Mouse (Mus musculus) MEL (cell line): Measurements from ENCODE around the gene Fosl1. TPM values are rescaled to one million over a fixed set of nuclear protein-coding genes. Genes with fewer than 3 reads are reported as not detected.

Source experiments
- DNase-seq: peaks from one replicate; pipeline ENCODE4 v3.0.0; 2011; ENCODE audit warnings: low read depth, low spot score
- H3K27ac ChIP-seq: 2 replicates; pipeline ENCODE4 v1.5.1; 2012; ENCODE audit warnings: low read depth, mild to moderate bottlenecking, control low read depth, low read length, moderate library complexity; ENCODE audit not compliant: control insufficient read depth
- H3K27me3 ChIP-seq, 2 experiments: fragments of 150-350 bp in 1 of 2; sonication (generic) in 1 of 2; 2 replicates each; pipeline ENCODE4 v1.6.1; 2012; ENCODE audit warnings: low read length in 2 of 2, mild to moderate bottlenecking in 2 of 2, improper control_type of control experiment in 1 of 2, moderate library complexity in 1 of 2; ENCODE audit not compliant: insufficient read depth in 2 of 2, control insufficient read depth in 1 of 2
- H3K36me3 ChIP-seq, 2 experiments: 2 replicates each; pipeline ENCODE4 v1.6.1; 2012 to 2014; ENCODE audit warnings: low read length in 2 of 2, improper control_type of control experiment in 1 of 2, inconsistent platforms in 1 of 2, mild to moderate bottlenecking in 1 of 2; ENCODE audit not compliant: insufficient read depth in 2 of 2, control insufficient read depth in 1 of 2
- H3K4me1 ChIP-seq, 2 experiments: fragments of 150-350 bp in 1 of 2; sonication (generic) in 1 of 2; 2 replicates each; pipeline ENCODE4 v1.6.1; 2012; ENCODE audit warnings: low read length in 2 of 2, improper control_type of control experiment in 1 of 2, mild to moderate bottlenecking in 1 of 2; ENCODE audit not compliant: insufficient read depth in 2 of 2, control insufficient read depth in 1 of 2
- H3K4me3 ChIP-seq, 2 experiments: fragments of 150-350 bp in 1 of 2; sonication (generic) in 1 of 2; 2 replicates each; pipeline ENCODE4 v1.5.1; 2012; ENCODE audit warnings: low read depth in 2 of 2, low read length in 2 of 2, mild to moderate bottlenecking in 2 of 2, moderate library complexity in 2 of 2, control low read depth in 1 of 2, improper control_type of control experiment in 1 of 2; ENCODE audit not compliant: control insufficient read depth in 1 of 2, insufficient read depth in 1 of 2
- H3K79me2 ChIP-seq: 2 replicates; pipeline ENCODE4 v1.6.1; 2012; ENCODE audit warnings: mild to moderate bottlenecking, low read length, moderate library complexity; ENCODE audit not compliant: control insufficient read depth, poor library complexity, insufficient read depth
- H3K9ac ChIP-seq: 2 replicates; pipeline ENCODE4 v1.6.1; 2012; ENCODE audit warnings: low read depth, mild to moderate bottlenecking, control low read depth, low read length, moderate library complexity; ENCODE audit not compliant: control insufficient read depth, poor library complexity, severe bottlenecking
- H3K9me3 ChIP-seq: fragments of 150-350 bp; sonication (generic); replicated peaks from 2 replicates; pipeline ENCODE4 v1.6.1; 2012; ENCODE audit warnings: mild to moderate bottlenecking, low read length, improper control_type of control experiment, moderate library complexity; ENCODE audit not compliant: insufficient read depth
- BHLHE40 ChIP-seq: IDR thresholded peaks from 2 replicates; pipeline ENCODE4 v1.6.1; 2012; ENCODE audit warnings: low read depth, mild to moderate bottlenecking, inconsistent platforms, low read length, improper control_type of control experiment, borderline replicate concordance
- CTCF ChIP-seq, 3 experiments: IDR thresholded peaks in 2 of 3; conservative IDR thresholded peaks in 1 of 3; 2 replicates each; pipeline ENCODE4 v1.5.1; 2011 to 2012; ENCODE audit warnings: low read length in 3 of 3, low read depth in 2 of 3, mild to moderate bottlenecking in 2 of 3, improper control_type of control experiment in 1 of 3, inconsistent platforms in 1 of 3, mixed read lengths in 1 of 3, moderate library complexity in 1 of 3; ENCODE audit not compliant: control insufficient read depth in 1 of 3, insufficient read depth in 1 of 3, poor library complexity in 1 of 3, severe bottlenecking in 1 of 3
- E2F4 ChIP-seq: IDR thresholded peaks from 2 replicates; pipeline ENCODE4 v1.6.1; 2011; ENCODE audit warnings: low read depth, low read length, improper control_type of control experiment, borderline replicate concordance
- ELF1 ChIP-seq: IDR thresholded peaks from 2 replicates; pipeline ENCODE4 v1.6.1; 2014; ENCODE audit warnings: low read depth, mild to moderate bottlenecking, inconsistent platforms, low read length, improper control_type of control experiment, moderate library complexity
- JUND ChIP-seq: IDR thresholded peaks from 2 replicates; pipeline ENCODE4 v1.6.1; 2011; ENCODE audit warnings: low read depth, mild to moderate bottlenecking, improper control_type of control experiment, low read length
- KAT2A ChIP-seq: conservative IDR thresholded peaks from 2 replicates; pipeline ENCODE4 v1.6.1; 2012; ENCODE audit warnings: low read depth, low read length, improper control_type of control experiment, inconsistent platforms
- MAFK ChIP-seq: IDR thresholded peaks from 2 replicates; pipeline ENCODE4 v1.6.1; 2011; ENCODE audit warnings: low read depth, mild to moderate bottlenecking, low read length, improper control_type of control experiment, borderline replicate concordance
- MAZ ChIP-seq: IDR thresholded peaks from 2 replicates; pipeline ENCODE4 v1.6.1; 2012; ENCODE audit warnings: low read depth, mild to moderate bottlenecking, inconsistent platforms, low read length, improper control_type of control experiment
- MXI1 ChIP-seq: IDR thresholded peaks from 2 replicates; pipeline ENCODE4 v1.6.1; 2011; ENCODE audit warnings: mild to moderate bottlenecking, low read depth, low read length, improper control_type of control experiment
- MYB ChIP-seq: IDR thresholded peaks from 2 replicates; pipeline ENCODE4 v1.6.1; 2011; ENCODE audit warnings: mild to moderate bottlenecking, low read depth, low read length, improper control_type of control experiment
- MYC ChIP-seq: IDR thresholded peaks from 2 replicates; pipeline ENCODE4 v1.6.1; 2011; ENCODE audit warnings: low read depth, mild to moderate bottlenecking, low read length, improper control_type of control experiment, moderate library complexity
- POLR2A ChIP-seq, 2 experiments: IDR thresholded peaks; 2 replicates each; pipeline ENCODE4 v1.6.1; 2011 to 2012; ENCODE audit warnings: low read length in 2 of 2, mild to moderate bottlenecking in 2 of 2, control low read depth in 1 of 2, improper control_type of control experiment in 1 of 2, low read depth in 1 of 2, moderate library complexity in 1 of 2; ENCODE audit not compliant: control insufficient read depth in 1 of 2, insufficient read depth in 1 of 2, poor library complexity in 1 of 2
- POLR2AphosphoS2 ChIP-seq: IDR thresholded peaks from 2 replicates; pipeline ENCODE4 v1.6.1; 2011; ENCODE audit warnings: low read length, improper control_type of control experiment
- SIN3A ChIP-seq: IDR thresholded peaks from 2 replicates; pipeline ENCODE4 v1.6.1; 2012; ENCODE audit warnings: low read length, improper control_type of control experiment, inconsistent platforms
- TAL1 ChIP-seq: IDR thresholded peaks from 2 replicates; pipeline ENCODE4 v1.6.1; 2012; ENCODE audit warnings: mild to moderate bottlenecking, inconsistent platforms, low read length, moderate library complexity, mixed read lengths
- TCF12 ChIP-seq: IDR thresholded peaks from 2 replicates; pipeline ENCODE4 v1.6.1; 2014; ENCODE audit warnings: low read depth, mild to moderate bottlenecking, inconsistent platforms, low read length, improper control_type of control experiment, moderate library complexity
- UBTF ChIP-seq: IDR thresholded peaks from 2 replicates; pipeline ENCODE4 v1.6.1; 2012; ENCODE audit warnings: low read depth, mild to moderate bottlenecking, inconsistent platforms, low read length, improper control_type of control experiment, moderate library complexity, borderline replicate concordance; ENCODE audit not compliant: insufficient read depth
- USF1 ChIP-seq: IDR thresholded peaks from 2 replicates; pipeline ENCODE4 v1.6.1; 2014; ENCODE audit warnings: low read depth, mild to moderate bottlenecking, inconsistent platforms, low read length, improper control_type of control experiment, moderate library complexity
- USF2 ChIP-seq, 2 experiments: IDR thresholded peaks; 2 replicates each; pipeline ENCODE4 v1.6.1; 2011 to 2012; ENCODE audit warnings: improper control_type of control experiment in 2 of 2, low read length in 2 of 2, borderline replicate concordance in 1 of 2, inconsistent platforms in 1 of 2, low read depth in 1 of 2, mild to moderate bottlenecking in 1 of 2; ENCODE audit not compliant: insufficient read depth in 1 of 2
- ZC3H11A ChIP-seq: IDR thresholded peaks from 2 replicates; pipeline ENCODE4 v1.6.1; 2012; ENCODE audit warnings: low read depth, mild to moderate bottlenecking, inconsistent platforms, low read length, improper control_type of control experiment
- ZKSCAN1 ChIP-seq: IDR thresholded peaks from 2 replicates; pipeline ENCODE4 v1.6.1; 2012; ENCODE audit warnings: low read depth, mild to moderate bottlenecking, inconsistent platforms, low read length, improper control_type of control experiment, moderate library complexity
- ZMIZ1 ChIP-seq: IDR thresholded peaks from 2 replicates; pipeline ENCODE4 v1.6.1; 2012; ENCODE audit warnings: low read depth, mild to moderate bottlenecking, inconsistent platforms, low read length, improper control_type of control experiment, moderate library complexity
- ZNF384 ChIP-seq: IDR thresholded peaks from 2 replicates; pipeline ENCODE4 v1.6.1; 2012; ENCODE audit warnings: low read depth, mild to moderate bottlenecking, inconsistent platforms, low read length, improper control_type of control experiment
- polyA plus RNA-seq, 2 experiments: library from polyadenylated mRNA; stranded (reverse) in 1 of 2; unstranded in 1 of 2; fragments of >175 nt in 1 of 2; fragments of >200 nt in 1 of 2; gene quantifications; 2 replicates each; pipeline versions ENCODE4 v1.2.1 to v1.2.4; 2012; ENCODE audit warnings: low replicate concordance in 2 of 2, low read depth in 1 of 2; ENCODE audit not compliant: insufficient read length in 2 of 2, insufficient read depth in 1 of 2, missing spikeins in 1 of 2
- total RNA-seq: library from RNA; depleted of rRNA; stranded (reverse); fragments of 300-350 nt; gene quantifications from 2 replicates; pipeline ENCODE4 v1.2.3, GENCODE M21; 2012

Fosl1 gene
- total and polyA plus RNA-seq, 3 experiments = 2.0 to 3.1 TPM; not detected in 1

GRCm38 (mm10) chr19:5480016-5480415 lies 32.7 kb downstream of the Fosl1 start:
- H3K9me3 ChIP-seq = no peaks in the 10 kb centered on the region
- no peak overlapping the region for H3K4me3 ChIP-seq
- TF ChIP-seq ZMIZ1 = no peak
- TF ChIP-seq E2F4 = no peak
- TF ChIP-seq KAT2A = no peak
- no peak for TF ChIP-seq SIN3A
- no peak for TF ChIP-seq MYC
- TF ChIP-seq POLR2A (IDR thresholded peaks at IDR 0.05; ENCODE audit: control insufficient read depth in 1 of 2, insufficient read depth in 1 of 2, low read depth in 1 of 2, low read length in 2 of 2, poor library complexity in 1 of 2) = no peak
- no peak for TF ChIP-seq ELF1
- TF ChIP-seq ZNF384 = no peak
- no peak for TF ChIP-seq BHLHE40
- TF ChIP-seq MXI1 = no peak
- no peak for TF ChIP-seq TCF12
- no peak for TF ChIP-seq UBTF
- no peak for TF ChIP-seq ZC3H11A
- TF ChIP-seq MYB = no peak
- TF ChIP-seq TAL1 = no peak
- no peaks in the 10 kb centered on the region for H3K27me3 ChIP-seq
- H3K79me2 ChIP-seq = no peaks in the 10 kb centered on the region
- H3K9ac ChIP-seq = no peak overlapping the region
- no peaks in the 10 kb centered on the region for H3K4me1 ChIP-seq
- no peaks in the 10 kb centered on the region for H3K36me3 ChIP-seq
- no peak overlapping the region for H3K27ac ChIP-seq
- DNase-seq = no peak

DNA sequence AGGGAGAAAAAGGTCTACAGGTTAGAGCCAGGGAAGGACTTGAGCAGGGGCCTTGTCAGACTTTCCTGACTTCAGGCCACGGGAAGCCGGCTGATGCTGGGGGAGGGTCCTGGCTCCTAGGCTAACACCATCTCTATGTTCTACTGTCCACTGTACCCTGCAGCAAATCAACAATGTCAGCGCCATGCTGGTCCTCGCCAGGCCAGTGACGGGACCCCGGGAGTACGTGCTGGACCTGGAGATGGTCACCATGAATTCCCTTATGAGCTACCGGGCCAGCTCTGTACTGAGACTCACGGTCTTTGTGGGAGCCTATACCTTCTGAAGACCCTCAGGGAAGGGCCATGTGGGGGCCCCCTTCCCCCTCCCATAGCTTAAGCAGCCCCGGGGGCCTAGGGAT lies 34.1 kb downstream of the Fosl1 start:
- H3K79me2 ChIP-seq = no peaks in the 10 kb centered on the region
- no peak for DNase-seq
- H3K9me3 ChIP-seq = no peaks in the 10 kb centered on the region
- H3K4me3 ChIP-seq = no peak overlapping the region
- H3K9ac ChIP-seq = no peak overlapping the region
- TF ChIP-seq USF2 (IDR thresholded peaks at IDR 0.05; ENCODE audit: borderline replicate concordance in 1 of 2, insufficient read depth in 1 of 2, low read depth in 1 of 2, low read length in 2 of 2) = no peak
- TF ChIP-seq CTCF (IDR thresholded peaks at IDR 0.05 in 2 of 3, conservative IDR thresholded peaks at IDR 0.05 in 1 of 3; ENCODE audit: control insufficient read depth in 1 of 3, insufficient read depth in 1 of 3, low read depth in 2 of 3, low read length in 3 of 3, poor library complexity in 1 of 3, severe bottlenecking in 1 of 3) = no peak
- no peak for TF ChIP-seq ZKSCAN1
- no peak for TF ChIP-seq MYC
- no peak for TF ChIP-seq UBTF
- no peak for TF ChIP-seq BHLHE40
- no peak for TF ChIP-seq JUND
- no peak for TF ChIP-seq MAZ
- no peak for TF ChIP-seq POLR2AphosphoS2
- no peak for TF ChIP-seq USF1
- TF ChIP-seq MAFK = no peak
- no peaks in the 10 kb centered on the region for H3K4me1 ChIP-seq
- no peaks in the 10 kb centered on the region for H3K36me3 ChIP-seq
- no peaks in the 10 kb centered on the region for H3K27me3 ChIP-seq
- no peak overlapping the region for H3K27ac ChIP-seq
